Mouse (Mus musculus): ENCODE data around the gene Fanci. TPM values are rescaled to one million over a fixed set of nuclear protein-coding genes. Genes with fewer than 3 reads are reported as not detected.

Fanci gene
- total RNA-seq (2012; rRNA removed): 31.9 and 33.0 TPM in 2 replicates

GRCm38 (mm10) chr7:79391883-79392649, at the start of gene Fanci:
Fanci (plus strand) TSS chr7:79391929.
- Histone ChIP-seq H3K36me3 (ENCODE audit: control insufficient read depth, insufficient read depth, low read length, poor library complexity, severe bottlenecking) (peaks cover 2% of the 10 kb centered on the region; the same call in 1 of the 2 replicates), H3K9me3 (ENCODE audit: control insufficient read depth, insufficient read depth, low read depth, low read length) (no peaks in the 10 kb centered on the region), H3K4me3 (ENCODE audit: insufficient read depth in 1 of 2, low read depth in 1 of 2, low read length in 2 of 2, poor library complexity in 1 of 2, severe bottlenecking in 1 of 2) (peak within 1 kb of the TSS; percentile 69 to 79), H3K9ac (ENCODE audit: insufficient read depth, low read depth, low read length, poor library complexity, severe bottlenecking) (peak within 1 kb of the TSS; percentile 88), H3K27ac (ENCODE audit: insufficient read depth, low read depth, low read length, poor library complexity, severe bottlenecking) (peak within 1 kb of the TSS; percentile 89), H3K4me1 (ENCODE audit: control insufficient read depth in 2 of 2, insufficient read depth in 2 of 2, low read length in 2 of 2, poor library complexity in 1 of 2) (peaks cover 18 to 26% of the 10 kb centered on the region in 2 experiments)
- TF ChIP-seq MAFK (IDR thresholded peaks at IDR 0.05; ENCODE audit: insufficient read depth, low read depth, low read length) (no peak), HCFC1 (IDR thresholded peaks at IDR 0.05; ENCODE audit: borderline replicate concordance, insufficient read depth, low read length) (peak; percentile 63; the same call in 1 of the 2 replicates), ZNF384 (IDR thresholded peaks at IDR 0.05; ENCODE audit: low read depth, low read length) (no peak), ZC3H11A (IDR thresholded peaks at IDR 0.05; ENCODE audit: borderline replicate concordance, low read depth, low read length) (no peak), CHD2 (IDR thresholded peaks at IDR 0.05; ENCODE audit: low read depth, low read length) (no peak)
- DNase-seq (ENCODE audit: low read depth, low spot score): peak; percentile 99
- in situ Hi-C loops (cut with MboI; ENCODE audit: low sequenced_read_pairs in 2 of 2, unreplicated experiment in 2 of 2): no loop called here

- H3K27ac ChIP-seq (ENCODE audit: insufficient read depth, low read depth, low read length, poor library complexity, severe bottlenecking): no peak overlapping the region
- no peak overlapping the region for H3K9ac ChIP-seq (ENCODE audit: insufficient read depth, low read depth, low read length, poor library complexity, severe bottlenecking)
- H3K36me3 ChIP-seq (ENCODE audit: control insufficient read depth, insufficient read depth, low read length, poor library complexity, severe bottlenecking): peaks cover 16% of the 10 kb centered on the region; the same call in 1 of the 2 replicates
- peak; percentile 66 for DNase-seq (ENCODE audit: low read depth, low spot score)
- H3K4me1 ChIP-seq (ENCODE audit: control insufficient read depth in 2 of 2, insufficient read depth in 2 of 2, low read length in 2 of 2, poor library complexity in 1 of 2): no peaks in the 10 kb centered on the region
- no peak overlapping the region for H3K4me3 ChIP-seq (ENCODE audit: insufficient read depth in 1 of 2, low read depth in 1 of 2, low read length in 2 of 2, poor library complexity in 1 of 2, severe bottlenecking in 1 of 2)
- in situ Hi-C loops (cut with MboI; ENCODE audit: low sequenced_read_pairs in 2 of 2, unreplicated experiment in 2 of 2): no loop called here
- H3K9me3 ChIP-seq (ENCODE audit: control insufficient read depth, insufficient read depth, low read depth, low read length): no peaks in the 10 kb centered on the region
- TF ChIP-seq MAFK (IDR thresholded peaks at IDR 0.05; ENCODE audit: insufficient read depth, low read depth, low read length) (no peak), CHD2 (IDR thresholded peaks at IDR 0.05; ENCODE audit: low read depth, low read length) (no peak), HCFC1 (IDR thresholded peaks at IDR 0.05; ENCODE audit: borderline replicate concordance, insufficient read depth, low read length) (no peak), ZC3H11A (IDR thresholded peaks at IDR 0.05; ENCODE audit: borderline replicate concordance, low read depth, low read length) (no peak), ZNF384 (IDR thresholded peaks at IDR 0.05; ENCODE audit: low read depth, low read length) (no peak)
Observed at GRCm38 (mm10) chr7:79345902-79346301, 45.8 kb upstream of the Fanci start.

- peaks cover 16% of the 10 kb centered on the region; the same call in 1 of the 2 replicates for H3K36me3 ChIP-seq (ENCODE audit: control insufficient read depth, insufficient read depth, low read length, poor library complexity, severe bottlenecking)
- no peak for DNase-seq (ENCODE audit: low read depth, low spot score)
Observed at GRCm38 (mm10) chr7:79346555-79347075, 45.1 kb upstream of the Fanci start.

GRCm38 (mm10) chr7:79347108-79347813, 44.5 kb upstream of the Fanci start:
- Histone ChIP-seq H3K27ac (ENCODE audit: insufficient read depth, low read depth, low read length, poor library complexity, severe bottlenecking) (no peak overlapping the region), H3K9ac (ENCODE audit: insufficient read depth, low read depth, low read length, poor library complexity, severe bottlenecking) (no peak overlapping the region), H3K9me3 (ENCODE audit: control insufficient read depth, insufficient read depth, low read depth, low read length) (no peaks in the 10 kb centered on the region), H3K36me3 (ENCODE audit: control insufficient read depth, insufficient read depth, low read length, poor library complexity, severe bottlenecking) (peaks cover 16% of the 10 kb centered on the region; the same call in 1 of the 2 replicates), H3K4me3 (ENCODE audit: insufficient read depth in 1 of 2, low read depth in 1 of 2, low read length in 2 of 2, poor library complexity in 1 of 2, severe bottlenecking in 1 of 2) (no peak overlapping the region), H3K4me1 (ENCODE audit: control insufficient read depth in 2 of 2, insufficient read depth in 2 of 2, low read length in 2 of 2, poor library complexity in 1 of 2) (peaks cover 0 to 5% of the 10 kb centered on the region in 2 experiments; a peak in 1 of 4 replicates)
- no peak for DNase-seq (ENCODE audit: low read depth, low spot score)
- TF ChIP-seq ZC3H11A (IDR thresholded peaks at IDR 0.05; ENCODE audit: borderline replicate concordance, low read depth, low read length): no peak
- no peak for TF ChIP-seq HCFC1 (IDR thresholded peaks at IDR 0.05; ENCODE audit: borderline replicate concordance, insufficient read depth, low read length)
- TF ChIP-seq MAFK (IDR thresholded peaks at IDR 0.05; ENCODE audit: insufficient read depth, low read depth, low read length): no peak
- no peak for TF ChIP-seq ZNF384 (IDR thresholded peaks at IDR 0.05; ENCODE audit: low read depth, low read length)
- no peak for TF ChIP-seq CHD2 (IDR thresholded peaks at IDR 0.05; ENCODE audit: low read depth, low read length)
- in situ Hi-C loops (cut with MboI; ENCODE audit: low sequenced_read_pairs in 2 of 2, unreplicated experiment in 2 of 2): no loop called here

More at GRCm38 (mm10) chr7:79346555-79347075, 45.1 kb upstream of the Fanci start:
- TF ChIP-seq MAFK (IDR thresholded peaks at IDR 0.05; ENCODE audit: insufficient read depth, low read depth, low read length) (no peak), CHD2 (IDR thresholded peaks at IDR 0.05; ENCODE audit: low read depth, low read length) (no peak), HCFC1 (IDR thresholded peaks at IDR 0.05; ENCODE audit: borderline replicate concordance, insufficient read depth, low read length) (no peak), ZC3H11A (IDR thresholded peaks at IDR 0.05; ENCODE audit: borderline replicate concordance, low read depth, low read length) (no peak), ZNF384 (IDR thresholded peaks at IDR 0.05; ENCODE audit: low read depth, low read length) (no peak)
- in situ Hi-C loops (cut with MboI; ENCODE audit: low sequenced_read_pairs in 2 of 2, unreplicated experiment in 2 of 2): no loop called here
- no peak overlapping the region for H3K27ac ChIP-seq (ENCODE audit: insufficient read depth, low read depth, low read length, poor library complexity, severe bottlenecking)
- H3K4me3 ChIP-seq (ENCODE audit: insufficient read depth in 1 of 2, low read depth in 1 of 2, low read length in 2 of 2, poor library complexity in 1 of 2, severe bottlenecking in 1 of 2): no peak overlapping the region
- peaks cover 0 to 2% of the 10 kb centered on the region in 2 experiments; a peak in 1 of 4 replicates for H3K4me1 ChIP-seq (ENCODE audit: control insufficient read depth in 2 of 2, insufficient read depth in 2 of 2, low read length in 2 of 2, poor library complexity in 1 of 2)
- no peaks in the 10 kb centered on the region for H3K9me3 ChIP-seq (ENCODE audit: control insufficient read depth, insufficient read depth, low read depth, low read length)
- no peak overlapping the region for H3K9ac ChIP-seq (ENCODE audit: insufficient read depth, low read depth, low read length, poor library complexity, severe bottlenecking)

All from ES-E14 (cell line).